Mouse (Mus musculus) G1E (cell line): ENCODE results near the gene Fbxl4. TPM values are rescaled to one million over a fixed set of nuclear protein-coding genes. Genes with fewer than 3 reads are reported as not detected.
A peak's percentile ranks its signal among the peaks of the same experiment; 100 is the strongest.
"Not testable (repeated sequence)": the region's sequence is repeated elsewhere in the genome, so short reads cannot be mapped to it uniquely, and the experiment has no call there.

ENCODE experiments used
- ATAC-seq: 2 replicates; pipeline ENCODE4 v1.8.0; 2016; ENCODE audit warnings: mild to moderate bottlenecking; ENCODE audit not compliant: insufficient number of reproducible peaks, poor library complexity, low FRiP score, severe bottlenecking; ENCODE audit errors: extremely low read depth
- DNase-seq: peaks from one replicate; pipeline ENCODE4 v3.0.0; 2012; ENCODE audit warnings: low spot score
- H3K27me3 ChIP-seq: 2 replicates; pipeline ENCODE4 v1.6.1; 2012; ENCODE audit warnings: mild to moderate bottlenecking, low read length, inconsistent platforms; ENCODE audit not compliant: insufficient read depth
- H3K36me3 ChIP-seq: replicated peaks from 2 replicates; pipeline ENCODE3; 2012; ENCODE audit warnings: mild to moderate bottlenecking, inconsistent platforms
- H3K4me1 ChIP-seq: 2 replicates; pipeline ENCODE4 v1.6.1; 2012; ENCODE audit warnings: low read depth, low read length, inconsistent platforms, mixed read lengths; ENCODE audit not compliant: insufficient read depth
- H3K4me3 ChIP-seq: 2 replicates; pipeline ENCODE4 v1.5.1; 2012; ENCODE audit warnings: low read depth, mild to moderate bottlenecking, inconsistent platforms, low read length, moderate library complexity, mixed read lengths
- H3K9me3 ChIP-seq: replicated peaks from 2 replicates; pipeline ENCODE4 v1.6.1; 2012; ENCODE audit warnings: inconsistent platforms
- CTCF ChIP-seq: IDR thresholded peaks from 2 replicates; pipeline ENCODE4 v1.5.1; 2012; ENCODE audit warnings: low read depth, low read length, inconsistent platforms, mixed read lengths
- GATA1 ChIP-seq: IDR thresholded peaks from 2 replicates; pipeline ENCODE4 v1.6.1; 2012; ENCODE audit warnings: borderline replicate concordance, low read length, inconsistent platforms, mixed read lengths
- GATA2 ChIP-seq: IDR thresholded peaks from 2 replicates; pipeline ENCODE4 v1.6.1; 2012; ENCODE audit warnings: low read depth, low read length, inconsistent platforms, borderline replicate concordance
- POLR2AphosphoS5 ChIP-seq: IDR thresholded peaks from 2 replicates; pipeline ENCODE4 v1.6.1; 2012; ENCODE audit warnings: low read depth, low read length, inconsistent platforms; ENCODE audit not compliant: insufficient replicate concordance
- TAL1 ChIP-seq: conservative IDR thresholded peaks from 2 replicates; pipeline ENCODE4 v1.6.1; 2012; ENCODE audit warnings: low read depth, low read length, inconsistent platforms, mixed read lengths
- polyA plus RNA-seq: library from polyadenylated mRNA; stranded (reverse); fragments of >175 nt; gene quantifications from 2 replicates; pipeline ENCODE4 v1.2.3, GENCODE M21; 2012
- total RNA-seq, 2 experiments: library from RNA; stranded (forward) in 1 of 2; stranded (reverse) in 1 of 2; fragments of 200-1000 nt in 1 of 2; fragments of >200 nt in 1 of 2; fragmentation: Nextera tagmentation in 1 of 2; gene quantifications; 2 replicates each; pipeline ENCODE4 v1.2.3; 2014 to 2017

The Fbxl4 gene
- total RNA-seq (2014; fragmentation: Nextera tagmentation) (15.4 and 16.4 TPM in 2 replicates), total RNA-seq (2017) (10.3 and 10.5 TPM in 2 replicates), polyA plus RNA-seq (1.4 and 1.7 TPM in 2 replicates)

- H3K4me1 ChIP-seq = peaks cover 21% of the 10 kb centered on the region
- peaks cover 11% of the 10 kb centered on the region for H3K36me3 ChIP-seq
- H3K9me3 ChIP-seq = peaks cover 9% of the 10 kb centered on the region
- no peaks in the 10 kb centered on the region for H3K27me3 ChIP-seq
- DNase-seq (peak; percentile 92), ATAC-seq (peak; percentile 69)
- peak within 1 kb of the TSS; percentile 92 for H3K4me3 ChIP-seq
- TF ChIP-seq POLR2AphosphoS5 (no peak), TAL1 (no peak), GATA2 (no peak), CTCF (no peak), GATA1 (no peak)
These were observed at the start of gene Fbxl4 for GRCm38 (mm10) chr4:22357266-22357930. Gene Fbxl4, plus strand, starts transcription at chr4:22357543.

- TF ChIP-seq TAL1 (no peak), GATA2 (no peak), POLR2AphosphoS5 (no peak), GATA1 (no peak), CTCF (no peak)
- ATAC-seq = no peak
- Histone ChIP-seq H3K4me1 (no peaks in the 10 kb centered on the region), H3K4me3 (no peak overlapping the region), H3K9me3 (no peaks in the 10 kb centered on the region), H3K36me3 (no peaks in the 10 kb centered on the region), H3K27me3 (no peaks in the 10 kb centered on the region)
- DNase-seq = no peak
These were observed 42.8 kb upstream of the Fbxl4 start for GRCm38 (mm10) chr4:22314564-22314963.

GRCm38 (mm10) chr4:22342816-22343573 lies 14.3 kb upstream of the Fbxl4 start:
- Histone ChIP-seq H3K9me3 (peaks cover 6% of the 10 kb centered on the region; the same call in 1 of the 2 replicates), H3K36me3 (no peaks in the 10 kb centered on the region), H3K27me3 (no peaks in the 10 kb centered on the region; the same call in none of the 2 replicates), H3K4me1 (no peaks in the 10 kb centered on the region), H3K4me3 (no peak overlapping the region)
- ATAC-seq (no peak), DNase-seq (no peak)
- TF ChIP-seq TAL1 (no peak), GATA2 (no peak), CTCF (no peak), GATA1 (no peak), POLR2AphosphoS5 (no peak)

- peaks cover 17% of the 10 kb centered on the region for H3K9me3 ChIP-seq
- H3K27me3 ChIP-seq, H3K36me3 ChIP-seq, H3K4me1 ChIP-seq, H3K4me3 ChIP-seq, DNase-seq, ATAC-seq: not testable (repeated sequence)
These were observed 8.3 kb upstream of the Fbxl4 start for GRCm38 (mm10) chr4:22349086-22349485.

- peaks cover 9% of the 10 kb centered on the region for H3K9me3 ChIP-seq
- DNase-seq (peak; percentile 20), ATAC-seq (peak; percentile 31)
- H3K36me3 ChIP-seq = peaks cover 11% of the 10 kb centered on the region
- no peak for TF ChIP-seq GATA2
- no peak for TF ChIP-seq CTCF
- TF ChIP-seq TAL1 = no peak
- TF ChIP-seq POLR2AphosphoS5 = no peak
- TF ChIP-seq GATA1 = no peak
- H3K27me3 ChIP-seq = no peaks in the 10 kb centered on the region
- H3K4me3 ChIP-seq = peak overlapping the region; percentile 92
- H3K4me1 ChIP-seq = peaks cover 21% of the 10 kb centered on the region
These were observed 573 bp downstream of the Fbxl4 start for GRCm38 (mm10) chr4:22357931-22358300.

- Histone ChIP-seq H3K4me3 (peak overlapping the region; percentile 92; the same call in 1 of the 2 replicates), H3K36me3 (peaks cover 11% of the 10 kb centered on the region), H3K27me3 (no peaks in the 10 kb centered on the region), H3K4me1 (peaks cover 21% of the 10 kb centered on the region), H3K9me3 (peaks cover 4% of the 10 kb centered on the region)
- DNase-seq = no peak
- ATAC-seq = no peak
- no peak for TF ChIP-seq POLR2AphosphoS5
- TF ChIP-seq TAL1 = no peak
- no peak for TF ChIP-seq CTCF
- no peak for TF ChIP-seq GATA1
- no peak for TF ChIP-seq GATA2
These were observed 1.1 kb downstream of the Fbxl4 start for GRCm38 (mm10) chr4:22358487-22358886.
